Mouse (Mus musculus): ENCODE results near the gene Raet1e. TPM values are rescaled to one million over a fixed set of nuclear protein-coding genes. Genes with fewer than 3 reads are reported as not detected.
A peak's percentile ranks its signal among the peaks of the same experiment; 100 is the strongest.

Gene Raet1e
- total and polyA plus RNA-seq, 3 experiments = not detected

DNA sequence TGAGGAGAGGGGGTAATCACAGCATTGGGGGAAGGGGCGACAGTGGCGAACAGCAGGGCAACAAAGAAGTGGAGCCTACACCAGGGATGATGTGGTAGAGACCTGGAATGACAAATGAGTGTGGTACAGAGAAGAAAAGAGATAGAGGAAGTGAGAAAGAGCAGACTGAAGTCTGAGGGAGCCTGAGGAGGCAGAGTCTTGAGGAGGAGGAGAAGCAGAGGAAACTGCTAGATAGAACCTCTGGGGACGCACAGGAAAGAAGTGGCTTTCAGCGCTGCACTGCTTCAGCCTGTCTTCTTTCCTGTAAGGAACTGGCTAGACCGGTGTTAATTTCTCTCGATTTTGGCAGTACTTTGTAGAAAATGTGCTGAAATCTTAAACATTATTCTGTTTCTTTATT is 124.4 kb downstream of the Raet1e start:
- no peak for DNase-seq (ENCODE audit: low read depth, low spot score)
- H3K27me3 ChIP-seq (ENCODE audit: control insufficient read depth in 1 of 2, insufficient read depth in 2 of 2, low read length in 2 of 2) = no peaks in the 10 kb centered on the region
- no peak overlapping the region for H3K4me3 ChIP-seq (ENCODE audit: control insufficient read depth in 1 of 2, insufficient read depth in 1 of 2, low read depth in 2 of 2, low read length in 2 of 2)

DNA sequence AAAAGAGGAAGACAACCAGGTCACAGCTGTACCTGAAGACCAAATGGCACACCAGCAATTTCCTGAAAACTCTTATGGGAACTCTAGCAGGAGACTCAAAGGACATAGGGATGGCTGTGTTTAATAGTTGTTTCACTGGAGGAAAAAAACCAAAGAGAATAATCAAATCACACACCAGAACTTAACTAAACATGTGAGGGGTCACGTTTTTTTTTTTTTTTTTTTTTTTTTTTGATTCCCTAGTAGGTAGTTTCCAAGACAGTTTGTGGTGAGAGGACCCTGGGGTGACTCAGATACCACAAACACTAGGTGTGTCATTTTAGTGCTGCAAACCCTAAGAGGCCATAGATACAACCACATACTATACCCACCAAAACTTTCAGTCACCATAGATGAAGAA is 137.3 kb downstream of the Raet1e start:
- Histone ChIP-seq H3K4me3 (ENCODE audit: control insufficient read depth in 1 of 2, insufficient read depth in 1 of 2, low read depth in 2 of 2, low read length in 2 of 2) (no peak overlapping the region), H3K9ac (ENCODE audit: control insufficient read depth, low read depth, low read length, poor library complexity, severe bottlenecking) (no peak overlapping the region), H3K27me3 (ENCODE audit: control insufficient read depth in 1 of 2, insufficient read depth in 2 of 2, low read length in 2 of 2) (no peaks in the 10 kb centered on the region), H3K36me3 (ENCODE audit: control insufficient read depth in 1 of 2, insufficient read depth in 2 of 2, low read length in 2 of 2) (peaks cover 0 to 50% of the 10 kb centered on the region in 2 experiments; a peak in 2 of 4 replicates), H3K4me1 (ENCODE audit: control insufficient read depth in 1 of 2, insufficient read depth in 2 of 2, low read length in 2 of 2) (peaks cover 11 to 26% of the 10 kb centered on the region in 2 experiments), H3K27ac (ENCODE audit: control insufficient read depth, low read depth, low read length) (no peak overlapping the region), H3K9me3 (replicated peaks; ENCODE audit: insufficient read depth, low read length) (no peaks in the 10 kb centered on the region), H3K79me2 (ENCODE audit: control insufficient read depth, insufficient read depth, low read length, poor library complexity) (peaks cover under 1% of the 10 kb centered on the region; the same call in 1 of the 2 replicates)
- TF ChIP-seq RCOR1 (IDR thresholded peaks at IDR 0.05; ENCODE audit: low read depth, low read length) (no peak), ZNF384 (IDR thresholded peaks at IDR 0.05; ENCODE audit: low read depth, low read length) (peak; percentile 80), MYB (IDR thresholded peaks at IDR 0.05; ENCODE audit: low read depth, low read length) (0 out of 2 replicates have a peak, but pooled peaks have one; percentile 11)
- peak; percentile 37 for DNase-seq (ENCODE audit: low read depth, low spot score)

More for the DNA sequence above, 124.4 kb downstream of the Raet1e start:
- TF ChIP-seq CHD2 (IDR thresholded peaks at IDR 0.05; ENCODE audit: low read length) (no peak), ZMIZ1 (IDR thresholded peaks at IDR 0.05; ENCODE audit: low read depth, low read length) (no peak), TBP (IDR thresholded peaks at IDR 0.05; ENCODE audit: low read depth, low read length) (no peak), GATA1 (IDR thresholded peaks at IDR 0.05; ENCODE audit: low read depth, low read length) (no peak), NRF1 (IDR thresholded peaks at IDR 0.05; ENCODE audit: insufficient read depth, low read depth, low read length, poor library complexity, severe bottlenecking) (no peak), BHLHE40 (IDR thresholded peaks at IDR 0.05; ENCODE audit: borderline replicate concordance, low read depth, low read length) (no peak)
- H3K9ac ChIP-seq (ENCODE audit: control insufficient read depth, low read depth, low read length, poor library complexity, severe bottlenecking) = no peak overlapping the region
- H3K9me3 ChIP-seq (replicated peaks; ENCODE audit: insufficient read depth, low read length) = no peaks in the 10 kb centered on the region
- no peak overlapping the region for H3K27ac ChIP-seq (ENCODE audit: control insufficient read depth, low read depth, low read length)
- H3K36me3 ChIP-seq (ENCODE audit: control insufficient read depth in 1 of 2, insufficient read depth in 2 of 2, low read length in 2 of 2) = no peaks in the 10 kb centered on the region; a peak in 1 of 4 replicates
- no peaks in the 10 kb centered on the region; the same call in 1 of the 2 replicates for H3K79me2 ChIP-seq (ENCODE audit: control insufficient read depth, insufficient read depth, low read length, poor library complexity)
- no peaks in the 10 kb centered on the region for H3K4me1 ChIP-seq (ENCODE audit: control insufficient read depth in 1 of 2, insufficient read depth in 2 of 2, low read length in 2 of 2)

DNA sequence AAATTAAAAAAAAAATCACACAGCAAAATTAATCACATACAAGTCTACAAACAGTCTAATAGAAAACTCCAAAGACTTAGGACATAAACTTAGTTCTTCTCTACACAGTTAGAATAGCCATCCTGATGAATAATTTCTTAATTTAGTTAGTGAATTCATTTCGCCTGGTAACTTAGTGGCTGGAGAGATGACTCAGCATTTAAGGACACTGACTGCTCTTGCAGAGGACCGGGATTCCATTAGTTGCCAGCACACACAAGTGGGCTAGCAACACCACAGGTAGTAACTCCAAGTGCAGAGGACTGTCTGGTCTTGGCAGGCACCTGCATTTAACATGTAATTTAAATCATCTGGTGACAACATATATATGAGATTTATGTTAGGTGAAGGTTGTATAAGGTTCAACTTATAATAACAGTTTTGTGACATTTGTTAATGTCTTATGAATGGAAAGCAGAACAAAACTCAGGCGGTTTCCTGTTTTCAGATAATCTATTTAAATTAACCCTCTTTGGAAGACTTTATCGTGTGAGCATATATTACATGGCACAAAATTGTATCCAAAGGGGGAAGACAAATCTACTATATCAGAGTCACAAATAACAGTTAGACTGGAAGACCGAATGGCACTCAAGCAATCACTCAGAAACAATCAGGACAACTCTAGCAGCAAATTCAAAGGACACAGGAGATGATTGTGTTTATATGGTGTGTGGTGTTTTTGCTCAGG is 138.8 kb downstream of the Raet1e start:
- H3K79me2 ChIP-seq (ENCODE audit: control insufficient read depth, insufficient read depth, low read length, poor library complexity) = peaks cover 5% of the 10 kb centered on the region; the same call in 1 of the 2 replicates
- peak overlapping the region; percentile 64 for H3K27ac ChIP-seq (ENCODE audit: control insufficient read depth, low read depth, low read length)
- no peak for TF ChIP-seq CHD1 (IDR thresholded peaks at IDR 0.05; ENCODE audit: low read depth, low read length)
- TF ChIP-seq GATA1 (IDR thresholded peaks at IDR 0.05; ENCODE audit: low read depth, low read length) = peak; percentile 59; the same call in 1 of the 2 replicates
- peak; percentile 74 for TF ChIP-seq ETS1 (IDR thresholded peaks at IDR 0.05; ENCODE audit: low read depth, low read length)
- no peak for TF ChIP-seq MAZ (IDR thresholded peaks at IDR 0.05; ENCODE audit: low read depth, low read length)
- peak; percentile 48 for TF ChIP-seq SIN3A (IDR thresholded peaks at IDR 0.05; ENCODE audit: low read length)
- TF ChIP-seq EP300 (IDR thresholded peaks at IDR 0.05; ENCODE audit: low read depth in 1 of 2, low read length in 2 of 2) = peak; percentile 68 to 76; a peak in 3 of 4 replicates
- peak; percentile 71 for TF ChIP-seq RCOR1 (IDR thresholded peaks at IDR 0.05; ENCODE audit: low read depth, low read length)
- H3K36me3 ChIP-seq (ENCODE audit: control insufficient read depth in 1 of 2, insufficient read depth in 2 of 2, low read length in 2 of 2) = peaks cover 0 to 51% of the 10 kb centered on the region in 2 experiments; a peak in 2 of 4 replicates
- H3K4me1 ChIP-seq (ENCODE audit: control insufficient read depth in 1 of 2, insufficient read depth in 2 of 2, low read length in 2 of 2) = peaks cover 11 to 34% of the 10 kb centered on the region in 2 experiments
- H3K4me3 ChIP-seq (ENCODE audit: control insufficient read depth in 1 of 2, insufficient read depth in 1 of 2, low read depth in 2 of 2, low read length in 2 of 2) = no peak overlapping the region
- no peaks in the 10 kb centered on the region for H3K27me3 ChIP-seq (ENCODE audit: control insufficient read depth in 1 of 2, insufficient read depth in 2 of 2, low read length in 2 of 2)
- H3K9me3 ChIP-seq (replicated peaks; ENCODE audit: insufficient read depth, low read length) = no peaks in the 10 kb centered on the region
- DNase-seq (ENCODE audit: low read depth, low spot score) = peak; percentile 66
- H3K9ac ChIP-seq (ENCODE audit: control insufficient read depth, low read depth, low read length, poor library complexity, severe bottlenecking) = peak overlapping the region; percentile 17; the same call in 1 of the 2 replicates

All from MEL (cell line).